Mouse (Mus musculus): ENCODE data around the gene Vsig10l.

Gene Vsig10l

DNA sequence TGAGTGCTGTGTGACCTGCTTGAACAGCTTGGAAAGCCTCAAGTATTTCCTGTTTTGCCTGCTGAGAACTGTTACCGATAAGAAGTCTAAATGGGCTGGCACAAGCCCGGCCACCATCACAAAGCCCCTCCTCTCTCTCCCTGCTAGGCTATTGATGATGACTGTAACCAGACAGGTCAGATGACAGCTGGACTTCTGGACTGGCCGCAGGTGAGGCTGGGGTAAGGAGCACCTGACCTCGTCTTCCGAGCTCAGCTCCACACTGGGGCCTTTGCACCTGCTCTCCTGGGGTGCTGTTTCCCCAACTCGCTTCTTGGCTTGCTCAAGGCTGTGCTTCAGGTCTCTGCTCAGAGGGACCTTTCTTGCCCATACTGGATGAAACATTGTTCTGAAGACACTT is 8.6 kb upstream of the Vsig10l start:
- no peak for DNase-seq (ENCODE audit: low spot score)

GRCm38 (mm10) chr7:43463976-43464375 is 1.0 kb downstream of the Vsig10l start:
- DNase-seq (ENCODE audit: low spot score) = no peak

DNA sequence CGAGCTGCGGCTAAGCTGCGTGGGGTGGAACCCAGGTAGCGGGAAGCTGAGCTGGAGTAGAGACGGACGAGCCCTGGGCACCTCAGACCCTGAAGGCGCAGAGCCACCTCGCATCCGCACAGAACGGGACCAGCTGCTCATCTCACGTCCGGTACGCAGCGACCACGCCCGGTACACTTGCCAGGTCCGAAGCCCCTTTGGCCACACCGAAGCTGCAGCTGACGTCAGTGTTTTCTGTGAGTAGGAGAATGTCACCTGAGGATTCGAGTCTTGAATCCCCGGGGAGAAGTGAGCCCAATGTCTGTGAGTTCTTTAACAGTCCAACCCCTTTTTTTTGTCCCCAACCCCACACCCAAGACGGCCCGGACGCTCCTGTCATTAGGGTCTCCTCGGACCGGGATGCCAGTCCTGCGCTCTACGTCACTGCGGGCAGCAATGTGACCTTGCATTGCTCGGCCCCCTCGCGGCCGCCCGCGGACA is 2.0 kb downstream of the Vsig10l start:
- no peak for DNase-seq (ENCODE audit: low spot score)

- peak; percentile 83 for DNase-seq (ENCODE audit: low spot score)
Measured at GRCm38 (mm10) chr7:43465344-43466098, 2.6 kb downstream of the Vsig10l start.

- peak; percentile 52 for DNase-seq (ENCODE audit: low spot score)
Measured at GRCm38 (mm10) chr7:43466099-43466694, 3.2 kb downstream of the Vsig10l start.

GRCm38 (mm10) chr7:43470373-43470772 is 7.4 kb downstream of the Vsig10l start:
- DNase-seq (ENCODE audit: low spot score) = no peak

- no peak for DNase-seq (ENCODE audit: low spot score)
Measured at GRCm38 (mm10) chr7:43475706-43476105, 12.8 kb downstream of the Vsig10l start.

GRCm38 (mm10) chr7:43476376-43476775 is 13.4 kb downstream of the Vsig10l start:
- no peak for DNase-seq (ENCODE audit: low spot score)

- no peak for DNase-seq (ENCODE audit: low spot score)
Measured at GRCm38 (mm10) chr7:43481191-43481590, 18.2 kb downstream of the Vsig10l start.

GRCm38 (mm10) chr7:43482090-43482716 is 19.3 kb downstream of the Vsig10l start:
- DNase-seq (ENCODE audit: low spot score) = no peak

- no peak for DNase-seq (ENCODE audit: low spot score)
Measured at GRCm38 (mm10) chr7:43483236-43483635, 20.3 kb downstream of the Vsig10l start.

DNA sequence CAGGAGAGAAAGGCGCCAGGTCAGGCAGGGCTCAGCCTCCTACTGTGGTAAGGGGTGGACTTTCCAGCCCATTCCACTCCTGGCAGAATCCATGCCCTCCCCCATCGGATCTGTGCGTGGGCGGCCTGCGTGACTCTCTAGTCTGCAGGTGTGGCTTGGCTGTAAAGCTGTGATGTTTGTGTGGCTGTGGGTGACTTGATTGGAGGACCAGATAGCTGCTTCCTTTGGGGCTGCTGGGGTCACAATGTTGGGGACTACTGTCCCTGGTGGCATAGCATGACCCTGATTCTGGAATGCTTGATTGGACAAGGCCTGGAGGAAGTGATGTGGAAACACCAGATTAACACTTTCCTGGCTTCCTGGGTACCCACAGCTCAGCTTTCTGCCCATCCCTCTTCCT is 25.7 kb downstream of the Vsig10l start:
- no peak for DNase-seq (ENCODE audit: low spot score)

DNA sequence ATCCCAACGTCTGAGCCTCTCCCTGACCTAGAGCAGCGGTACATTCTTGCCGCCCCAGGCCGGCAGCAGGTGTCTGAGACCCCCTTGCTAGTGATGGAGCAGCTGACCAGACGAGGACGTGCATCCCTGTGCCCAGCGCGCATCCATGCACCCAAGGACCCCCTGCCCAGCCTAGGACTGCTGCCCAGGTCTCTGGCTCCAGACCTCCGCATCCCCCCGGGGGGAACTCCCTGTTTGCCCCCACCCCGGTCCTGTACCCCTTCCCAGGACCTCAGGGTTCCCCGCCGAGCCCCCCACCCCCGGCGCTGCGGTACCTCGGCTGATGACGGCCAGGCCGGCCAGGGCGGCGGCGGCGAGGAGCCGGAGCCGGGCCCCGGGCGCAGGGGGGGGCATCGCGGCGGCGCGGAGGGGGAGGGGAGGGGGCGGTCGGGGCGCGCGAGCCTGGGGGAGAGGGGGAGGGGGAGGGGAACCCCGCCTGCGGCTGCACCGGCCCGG is 26.7 kb downstream of the Vsig10l start, which contains the start of gene Iglon5:
Gene Iglon5, minus strand, starts transcription at position 445 of the 495 bp plus-strand sequence.
- no peak for DNase-seq (ENCODE audit: low spot score)

GRCm38 (mm10) chr7:43490182-43490584 is 27.2 kb downstream of the Vsig10l start:
- no peak for DNase-seq (ENCODE audit: low spot score)

- DNase-seq (ENCODE audit: low spot score) = no peak
Measured at GRCm38 (mm10) chr7:43490861-43491260, 27.9 kb downstream of the Vsig10l start.

- no peak for DNase-seq (ENCODE audit: low spot score)
Measured at GRCm38 (mm10) chr7:43495343-43496021, 32.5 kb downstream of the Vsig10l start.

DNA sequence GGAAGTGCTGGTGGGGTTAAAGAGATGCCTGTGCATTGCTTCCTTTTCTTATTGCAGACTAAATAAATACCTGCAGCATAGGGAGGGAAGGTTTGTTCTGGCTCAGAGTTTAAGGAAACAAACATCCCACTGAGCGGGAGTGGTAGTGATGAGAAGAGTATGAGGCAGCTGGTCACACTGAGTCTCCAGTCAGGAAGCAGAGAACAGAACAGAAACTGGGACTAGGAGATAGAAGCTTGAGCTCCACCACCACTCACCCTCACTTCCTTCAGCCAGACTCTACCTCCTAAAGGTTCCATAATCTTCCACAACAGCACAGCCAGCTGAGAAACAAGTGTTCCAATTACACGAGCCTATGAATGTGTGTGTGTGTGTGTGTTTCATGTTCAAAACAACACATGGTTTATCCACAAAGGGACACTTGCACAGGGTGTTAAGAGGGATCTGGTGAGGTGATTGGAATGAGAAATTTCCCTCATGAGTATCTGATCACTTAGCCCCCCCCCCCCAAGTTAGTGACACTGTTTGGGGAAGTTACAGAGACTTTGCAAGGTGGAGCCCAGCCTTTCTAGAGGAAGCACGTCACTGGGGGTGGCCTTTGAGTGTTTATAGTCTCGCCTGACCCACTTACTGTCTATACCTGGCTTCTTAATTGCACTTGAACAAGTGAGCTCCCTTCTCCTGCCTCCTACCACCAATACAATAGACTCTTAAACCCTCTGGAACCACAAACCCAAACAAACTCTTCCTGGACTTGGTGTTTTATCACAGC is 48.9 kb downstream of the Vsig10l start:
- no peak for DNase-seq (ENCODE audit: low spot score)

DNA sequence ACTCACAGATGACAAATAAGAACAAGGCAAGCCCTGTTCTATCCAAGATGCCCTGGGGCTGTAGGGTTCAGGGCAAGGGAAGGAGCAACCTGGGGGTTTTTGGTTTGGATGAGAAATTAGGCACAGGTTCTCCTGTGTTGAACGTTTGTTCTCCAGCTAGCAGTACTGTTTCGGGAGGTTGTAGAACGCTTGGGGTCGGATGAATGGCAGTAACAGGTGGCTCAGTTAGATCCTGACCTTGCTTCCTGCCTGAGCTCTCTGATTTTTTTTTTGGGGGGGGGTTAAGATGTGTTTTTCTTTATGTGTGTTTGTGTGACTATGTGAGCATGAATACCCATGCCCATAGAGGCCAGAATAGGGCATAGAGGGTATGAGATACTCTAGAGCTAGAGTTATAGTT is 49.6 kb downstream of the Vsig10l start:
- no peak for DNase-seq (ENCODE audit: low spot score)

GRCm38 (mm10) chr7:43515076-43515475 is 52.1 kb downstream of the Vsig10l start:
- DNase-seq (ENCODE audit: low spot score) = no peak

- DNase-seq (ENCODE audit: low spot score) = no peak
Measured at GRCm38 (mm10) chr7:43518341-43518740, 55.4 kb downstream of the Vsig10l start.
